In the genomic region with DNA sequence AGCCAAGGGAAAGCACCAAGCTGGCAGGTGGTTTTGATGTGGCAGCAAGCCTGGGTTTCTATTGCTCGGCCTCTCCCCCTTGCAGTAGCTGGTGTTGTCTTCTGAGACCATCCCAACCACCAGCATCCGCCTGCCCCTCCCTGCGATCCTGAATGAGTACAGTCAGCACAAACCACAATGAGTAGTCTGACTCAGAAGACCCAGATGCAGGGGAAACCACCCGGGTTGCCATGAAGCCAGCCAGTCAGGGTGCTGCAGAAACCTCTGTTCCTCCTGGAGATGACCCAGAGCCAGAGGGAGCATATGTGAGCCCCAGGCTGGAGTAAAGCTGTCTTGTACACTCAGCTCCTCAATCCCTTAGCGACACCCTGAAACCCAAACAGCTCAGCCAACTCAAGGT, we compare ENCODE assay signal across 16 mouse cellular contexts. TPM values are rescaled to one million over a fixed set of nuclear protein-coding genes. Genes with fewer than 3 reads are reported as not detected.
A peak's percentile ranks its signal among the peaks of the same experiment; 100 is the strongest.
DNase-seq lines count a peak whose midpoint lies in the region; ATAC-seq and TF ChIP-seq lines count a peak whose summit lies in the region.
"Had no signal": no experiment of that assay in that cellular context is flagged by ENCODE, and none has a peak within 500 bp of the region (broad histone marks: within the 10 kb centered on the region; RNA-seq: fewer than 3 reads in every experiment).

No protein-coding gene starts in this region.

- no peaks in the 10 kb centered on the region for H3K79me2 ChIP-seq in C2C12 (ENCODE audit: control insufficient read depth, insufficient read depth)

- no peaks in the 10 kb centered on the region for H3K27me3 ChIP-seq in forebrain, postnatal 0 days (ENCODE audit: insufficient read depth, low read length)
- H3K27me3 ChIP-seq in forebrain, embryonic 13.5 days: 0 out of 2 replicates have a peak, but pooled peaks cover 3% of the 10 kb centered on the region
- H3K27me3 ChIP-seq in C2C12 (ENCODE audit: control insufficient read depth, insufficient read depth, insufficient read length): peaks cover 13% of the 10 kb centered on the region
- no peaks in the 10 kb centered on the region for H3K27me3 ChIP-seq in embryonic facial prominence, embryonic 14.5 days (replicated peaks; ENCODE audit: control insufficient read depth, insufficient read depth, low read length)
- no peaks in the 10 kb centered on the region for H3K27me3 ChIP-seq in midbrain, embryonic 14.5 days (ENCODE audit: control insufficient read depth, insufficient read depth, low read length)
- H3K27me3 ChIP-seq: limb, embryonic 12.5 days; lung, embryonic 15.5 days; neural tube, embryonic 12.5 days had no signal

- no peak overlapping the region for H3K4me2 ChIP-seq in forebrain, postnatal 0 days (ENCODE audit: low read depth)
- no peak overlapping the region for H3K4me2 ChIP-seq in forebrain, embryonic 13.5 days
- H3K4me2 ChIP-seq in embryonic facial prominence, embryonic 14.5 days (ENCODE audit: low read depth, low read length): no peak overlapping the region
- no peak overlapping the region for H3K4me2 ChIP-seq in midbrain, embryonic 14.5 days (ENCODE audit: low read length)
- H3K4me2 ChIP-seq: hindbrain, embryonic 14.5 days; limb, embryonic 12.5 days; lung, embryonic 15.5 days; neural tube, embryonic 12.5 days had no signal

- H3K36me3 ChIP-seq in forebrain, postnatal 0 days (ENCODE audit: insufficient read depth): no peaks in the 10 kb centered on the region
- no peaks in the 10 kb centered on the region for H3K36me3 ChIP-seq in forebrain, embryonic 13.5 days (ENCODE audit: poor library complexity, severe bottlenecking)
- H3K36me3 ChIP-seq in C2C12 (ENCODE audit: control insufficient read depth, insufficient read depth): no peaks in the 10 kb centered on the region
- H3K36me3 ChIP-seq in embryonic facial prominence, embryonic 14.5 days (ENCODE audit: control insufficient read depth, insufficient read depth, low read length): no peaks in the 10 kb centered on the region
- H3K36me3 ChIP-seq in midbrain, embryonic 14.5 days (ENCODE audit: control insufficient read depth, insufficient read depth, low read length): no peaks in the 10 kb centered on the region
- H3K36me3 ChIP-seq: limb, embryonic 12.5 days; lung, embryonic 15.5 days; neural tube, embryonic 12.5 days had no signal

- H3ac ChIP-seq in C2C12 (ENCODE audit: control insufficient read depth, insufficient read length, low read depth): no peak overlapping the region

- 66% methylated on average over 5 of the region's 5 CpGs for WGBS in forebrain, postnatal 0 days
- WGBS in forebrain, embryonic 13.5 days: 83% methylated on average over 5 of the region's 5 CpGs
- WGBS in embryonic facial prominence, embryonic 14.5 days: 50% methylated on average over 5 of the region's 5 CpGs
- WGBS in midbrain, embryonic 14.5 days: 84% methylated on average over 5 of the region's 5 CpGs

- no peaks in the 10 kb centered on the region for H3K9me3 ChIP-seq in forebrain, postnatal 0 days (ENCODE audit: low read length)
- H3K9me3 ChIP-seq in forebrain, embryonic 13.5 days (replicated peaks): no peaks in the 10 kb centered on the region
- no peaks in the 10 kb centered on the region for H3K9me3 ChIP-seq in embryonic facial prominence, embryonic 14.5 days (ENCODE audit: control insufficient read depth, low read length)
- H3K9me3 ChIP-seq in midbrain, embryonic 14.5 days (ENCODE audit: control insufficient read depth, low read length): no peaks in the 10 kb centered on the region
- H3K9me3 ChIP-seq: limb, embryonic 12.5 days; lung, embryonic 15.5 days; neural tube, embryonic 12.5 days had no signal

- H3K79me3 ChIP-seq in C2C12 (ENCODE audit: low read depth): no peaks in the 10 kb centered on the region

- peak; percentile 43 for DNase-seq in forebrain, postnatal 0 days
- DNase-seq in embryonic facial prominence, embryonic 14.5 days (ENCODE audit: low spot score): peak; percentile 35
- peak; percentile 38 to 41 for DNase-seq in spleen, postnatal 36 days (ENCODE audit: low spot score in 2 of 2)
- DNase-seq in midbrain, embryonic 14.5 days: no peak
- no peak for DNase-seq in frontal cortex, postnatal 10 days (ENCODE audit: low spot score in 2 of 2)
- DNase-seq: adrenal gland, postnatal 25 days had no signal

- H3K4me3 ChIP-seq in forebrain, postnatal 0 days (ENCODE audit: low read depth, low read length): no peak overlapping the region
- no peak overlapping the region for H3K4me3 ChIP-seq in forebrain, embryonic 13.5 days
- no peak overlapping the region for H3K4me3 ChIP-seq in C2C12 (ENCODE audit: insufficient read depth, poor library complexity, severe bottlenecking)
- no peak overlapping the region for H3K4me3 ChIP-seq in embryonic facial prominence, embryonic 14.5 days (ENCODE audit: low read depth, low read length)
- no peak overlapping the region for H3K4me3 ChIP-seq in midbrain, embryonic 14.5 days (replicated peaks; ENCODE audit: low read depth, low read length)
- H3K4me3 ChIP-seq: erythroblast, embryonic 14.5 days; limb, embryonic 12.5 days; lung, embryonic 15.5 days; neural tube, embryonic 12.5 days had no signal

- no peak overlapping the region for H3K27ac ChIP-seq in forebrain, postnatal 0 days (ENCODE audit: low read depth, low read length)
- no peak overlapping the region for H3K27ac ChIP-seq in forebrain, embryonic 13.5 days
- no peak overlapping the region for H3K27ac ChIP-seq in embryonic facial prominence, embryonic 14.5 days (replicated peaks; ENCODE audit: low read depth, low read length)
- H3K27ac ChIP-seq in midbrain, embryonic 14.5 days (replicated peaks; ENCODE audit: low read depth, low read length): no peak overlapping the region
- H3K27ac ChIP-seq: hindbrain, embryonic 14.5 days; limb, embryonic 12.5 days; lung, embryonic 15.5 days; neural tube, embryonic 12.5 days had no signal

- H3K4me1 ChIP-seq in forebrain, postnatal 0 days (ENCODE audit: insufficient read depth): 0 out of 2 replicates have a peak, but pooled peaks cover 5% of the 10 kb centered on the region
- H3K4me1 ChIP-seq in forebrain, embryonic 13.5 days: 0 out of 2 replicates have a peak, but pooled peaks cover 3% of the 10 kb centered on the region
- 0 out of 2 replicates have a peak, but pooled peaks cover 4% of the 10 kb centered on the region for H3K4me1 ChIP-seq in embryonic facial prominence, embryonic 14.5 days (ENCODE audit: control insufficient read depth, insufficient read depth, low read length)
- H3K4me1 ChIP-seq in midbrain, embryonic 14.5 days (ENCODE audit: control insufficient read depth, insufficient read depth, low read length): no peaks in the 10 kb centered on the region
- H3K4me1 ChIP-seq: neural tube, embryonic 12.5 days had no signal

- no peak overlapping the region for H3K9ac ChIP-seq in forebrain, postnatal 0 days
- no peak overlapping the region for H3K9ac ChIP-seq in forebrain, embryonic 13.5 days
- no peak overlapping the region for H3K9ac ChIP-seq in embryonic facial prominence, embryonic 14.5 days (ENCODE audit: low read depth, low read length)
- H3K9ac ChIP-seq in midbrain, embryonic 14.5 days (replicated peaks; ENCODE audit: low read length): no peak overlapping the region
- H3K9ac ChIP-seq: hindbrain, embryonic 14.5 days; limb, embryonic 12.5 days; lung, embryonic 15.5 days; neural tube, embryonic 12.5 days had no signal

- no peak for TF ChIP-seq CTCF in forebrain, postnatal 0 days (IDR thresholded peaks at IDR 0.05; ENCODE audit: low read depth)
- TF ChIP-seq CTCF in C2C12 (IDR thresholded peaks at IDR 0.05; ENCODE audit: control insufficient read depth, insufficient read depth, insufficient read length): no peak

- peak; percentile 67 for ATAC-seq in forebrain, postnatal 0 days
- ATAC-seq in forebrain, embryonic 13.5 days: no peak
- no peak for ATAC-seq in embryonic facial prominence, embryonic 14.5 days (ENCODE audit: low read depth)
- ATAC-seq in midbrain, embryonic 14.5 days (ENCODE audit: low FRiP score, low TSS enrichment): no peak
- ATAC-seq in megakaryocyte-erythroid progenitor cell, adult 5-6 weeks (replicated peaks; ENCODE audit: low FRiP score, low TSS enrichment, poor library complexity, severe bottlenecking): no peak

RNA-seq across cellular contexts. Expression of a gene that starts 5.3 kb away (rescaled TPM):
- not detected in 2 replicates for total RNA-seq in forebrain, postnatal 0 days (2014; rRNA removed)
- polyA plus RNA-seq in forebrain, postnatal 0 days (2015; fragmentation: Nextera tagmentation; extraction: Ambion mirVana): not detected in 2 replicates
- not detected in 2 replicates for polyA plus RNA-seq in forebrain, embryonic 13.5 days (2015; fragmentation: Nextera tagmentation; extraction: Ambion mirVana)
- polyA plus RNA-seq in C2C12 (2012; fragmentation: generic; extraction: Trizol): not detected
- polyA plus RNA-seq in embryonic facial prominence, embryonic 14.5 days (2014; fragmentation: Nextera tagmentation; extraction: Ambion mirVana): not detected in 2 replicates
- not detected in 2 replicates for polyA plus RNA-seq in midbrain, embryonic 14.5 days (2014; fragmentation: Nextera tagmentation; extraction: Ambion mirVana)
- total RNA-seq in megakaryocyte-erythroid progenitor cell, adult 5-6 weeks (2014; fragmentation: Nextera tagmentation): not detected in 2 replicates
- not detected in 2 replicates for total RNA-seq in megakaryocyte-erythroid progenitor cell, adult 5-6 weeks (2017)
- total RNA-seq: adrenal gland, postnatal 25 days had no signal
- polyA plus RNA-seq: erythroblast, embryonic 14.5 days; gonadal fat pad, adult 2 months; hindbrain, embryonic 14.5 days; limb, embryonic 12.5 days; lung, embryonic 15.5 days; neural tube, embryonic 12.5 days; small intestine, adult 2 months had no signal

RNA-seq across cellular contexts. Expression of a gene that starts 38.6 kb away (rescaled TPM):
- not detected in 2 replicates for total RNA-seq in forebrain, postnatal 0 days (2014; rRNA removed)
- 0.06 TPM in 1 of 2 replicates, not detected in the other for polyA plus RNA-seq in forebrain, postnatal 0 days (2015; fragmentation: Nextera tagmentation; extraction: Ambion mirVana)
- not detected in 2 replicates for polyA plus RNA-seq in forebrain, embryonic 13.5 days (2015; fragmentation: Nextera tagmentation; extraction: Ambion mirVana)
- 0.05 TPM for polyA plus RNA-seq in C2C12 (2012; fragmentation: generic; extraction: Trizol)
- 0.45 and 0.54 TPM in 2 replicates for polyA plus RNA-seq in embryonic facial prominence, embryonic 14.5 days (2014; fragmentation: Nextera tagmentation; extraction: Ambion mirVana)
- 0.11 TPM in 1 of 2 replicates, not detected in the other for polyA plus RNA-seq in midbrain, embryonic 14.5 days (2014; fragmentation: Nextera tagmentation; extraction: Ambion mirVana)
- total RNA-seq in megakaryocyte-erythroid progenitor cell, adult 5-6 weeks (2014; fragmentation: Nextera tagmentation): not detected in 2 replicates
- total RNA-seq in megakaryocyte-erythroid progenitor cell, adult 5-6 weeks (2017): not detected in 2 replicates
- polyA plus RNA-seq: hindbrain, embryonic 14.5 days; neural tube, embryonic 12.5 days had no signal

RNA-seq across cellular contexts. Expression of a gene that starts 45.5 kb away (rescaled TPM):
- 5.4 and 7.1 TPM in 2 replicates for total RNA-seq in forebrain, postnatal 0 days (2014; rRNA removed)
- polyA plus RNA-seq in forebrain, postnatal 0 days (2015; fragmentation: Nextera tagmentation; extraction: Ambion mirVana): 3.4 and 4.3 TPM in 2 replicates
- polyA plus RNA-seq in forebrain, embryonic 13.5 days (2015; fragmentation: Nextera tagmentation; extraction: Ambion mirVana): 1.8 and 1.9 TPM in 2 replicates
- polyA plus RNA-seq in C2C12 (2012; fragmentation: generic; extraction: Trizol): 0.09 TPM
- 1.6 and 1.7 TPM in 2 replicates for polyA plus RNA-seq in embryonic facial prominence, embryonic 14.5 days (2014; fragmentation: Nextera tagmentation; extraction: Ambion mirVana)
- 3.3 and 3.7 TPM in 2 replicates for polyA plus RNA-seq in midbrain, embryonic 14.5 days (2014; fragmentation: Nextera tagmentation; extraction: Ambion mirVana)
- total RNA-seq in megakaryocyte-erythroid progenitor cell, adult 5-6 weeks (2014; fragmentation: Nextera tagmentation): not detected in 2 replicates
- not detected in 2 replicates for total RNA-seq in megakaryocyte-erythroid progenitor cell, adult 5-6 weeks (2017)
- polyA plus RNA-seq: erythroblast, embryonic 14.5 days had no signal

RNA-seq across cellular contexts. Expression of a gene that starts 50.4 kb away (rescaled TPM):
- total RNA-seq in forebrain, postnatal 0 days (2014; rRNA removed): not detected in 2 replicates
- not detected in 2 replicates for polyA plus RNA-seq in forebrain, postnatal 0 days (2015; fragmentation: Nextera tagmentation; extraction: Ambion mirVana)
- polyA plus RNA-seq in forebrain, embryonic 13.5 days (2015; fragmentation: Nextera tagmentation; extraction: Ambion mirVana): not detected in 2 replicates
- not detected for polyA plus RNA-seq in C2C12 (2012; fragmentation: generic; extraction: Trizol)
- polyA plus RNA-seq in embryonic facial prominence, embryonic 14.5 days (2014; fragmentation: Nextera tagmentation; extraction: Ambion mirVana): not detected in 2 replicates
- not detected in 2 replicates for polyA plus RNA-seq in midbrain, embryonic 14.5 days (2014; fragmentation: Nextera tagmentation; extraction: Ambion mirVana)
- not detected in 2 replicates for total RNA-seq in megakaryocyte-erythroid progenitor cell, adult 5-6 weeks (2014; fragmentation: Nextera tagmentation)
- not detected in 2 replicates for total RNA-seq in megakaryocyte-erythroid progenitor cell, adult 5-6 weeks (2017)
- total RNA-seq: adrenal gland, postnatal 25 days had no signal
- polyA plus RNA-seq: erythroblast, embryonic 14.5 days; gonadal fat pad, adult 2 months; hindbrain, embryonic 14.5 days; limb, embryonic 12.5 days; lung, embryonic 15.5 days; neural tube, embryonic 12.5 days; small intestine, adult 2 months had no signal

Comparison
In these comparisons a context has a peak if more than half of its experiments do, and no peak if none do; other contexts are left out.
1. DNase-seq: peak in forebrain, postnatal 0 days (single experiment), embryonic facial prominence, embryonic 14.5 days (single experiment) and spleen, postnatal 36 days (2 of 2); none in midbrain, embryonic 14.5 days (single experiment) and frontal cortex, postnatal 10 days (0 of 2).